Mouse (Mus musculus): Measurements from ENCODE around the gene Cwf19l1. TPM values are rescaled to one million over a fixed set of nuclear protein-coding genes. Genes with fewer than 3 reads are reported as not detected.
"Not testable (repeated sequence)": the region's sequence is repeated elsewhere in the genome, so short reads cannot be mapped to it uniquely, and the experiment has no call there.

Cwf19l1 gene
- polyA plus RNA-seq, 1 experiment from 2014 or later = 13.8 TPM

GRCm38 (mm10) chr19:44144366-44144765 lies 8.7 kb upstream of the Cwf19l1 start:
- H3K4me3 ChIP-seq (ENCODE audit: inconsistent target) = no peak overlapping the region
- H3K79me2 ChIP-seq (ENCODE audit: inconsistent target) = peaks cover 10% of the 10 kb centered on the region; the same call in 1 of the 2 replicates
- WGBS (ENCODE audit: missing documents) = 8% methylated on average over 9 of the region's 9 CpGs
- no peak overlapping the region for H3K27ac ChIP-seq
- peaks cover 35% of the 10 kb centered on the region for H3K36me3 ChIP-seq (ENCODE audit: inconsistent target)

DNA sequence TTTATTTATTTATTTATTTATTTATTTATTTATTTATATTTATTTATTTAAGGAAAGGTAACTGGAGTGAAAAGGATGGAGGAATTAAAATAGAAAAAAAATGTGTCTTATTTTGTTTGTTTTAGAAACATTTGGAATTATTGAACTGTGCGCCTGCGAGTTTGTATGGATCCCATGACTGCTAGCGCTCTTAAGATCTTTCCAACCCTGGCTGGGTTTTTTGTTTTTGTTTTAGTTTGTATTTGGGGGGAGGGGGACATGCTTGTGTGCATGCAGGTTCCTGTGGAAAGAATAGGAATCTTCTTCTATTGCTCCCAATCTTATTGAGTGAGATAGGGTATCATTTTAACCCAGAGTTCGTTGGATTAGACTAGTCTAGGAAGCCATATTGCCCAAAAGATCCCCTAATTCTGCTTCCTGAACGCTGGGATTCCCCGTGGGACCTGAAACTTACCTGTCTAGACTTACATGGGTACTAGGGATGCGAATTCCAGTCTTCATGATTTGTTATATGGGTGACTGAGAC lies 347 bp upstream of the Cwf19l1 start:
- WGBS (ENCODE audit: missing documents) = 54% methylated on average over 7 of the region's 7 CpGs
- peak overlapping the region; percentile 97 for H3K4me3 ChIP-seq (ENCODE audit: inconsistent target)
- peaks cover 20% of the 10 kb centered on the region; the same call in 1 of the 2 replicates for H3K36me3 ChIP-seq (ENCODE audit: inconsistent target)
- peaks cover 36% of the 10 kb centered on the region for H3K79me2 ChIP-seq (ENCODE audit: inconsistent target)
- peak overlapping the region; percentile 75 for H3K27ac ChIP-seq

- Histone ChIP-seq H3K36me3 (ENCODE audit: inconsistent target) (peaks cover 34% of the 10 kb centered on the region), H3K27ac (no peak overlapping the region), H3K4me3 (ENCODE audit: inconsistent target) (no peak overlapping the region), H3K79me2 (ENCODE audit: inconsistent target) (peaks cover 36% of the 10 kb centered on the region)
- WGBS (ENCODE audit: missing documents) = 94% methylated on average over 5 of the region's 5 CpGs
Observed at GRCm38 (mm10) chr19:44132917-44133316, 2.8 kb downstream of the Cwf19l1 start.

GRCm38 (mm10) chr19:44128560-44128959 lies 7.1 kb downstream of the Cwf19l1 start:
- Histone ChIP-seq H3K36me3 (ENCODE audit: inconsistent target) (peaks cover 75% of the 10 kb centered on the region), H3K27ac (no peak overlapping the region)
- WGBS (ENCODE audit: missing documents) = 85% methylated on average over 2 of the region's 2 CpGs

GRCm38 (mm10) chr19:44127729-44128497 lies 7.8 kb downstream of the Cwf19l1 start:
- peaks cover 81% of the 10 kb centered on the region for H3K36me3 ChIP-seq (ENCODE audit: inconsistent target)
- 95% methylated on average over 10 of the region's 10 CpGs for WGBS (ENCODE audit: missing documents)
- no peak overlapping the region for H3K27ac ChIP-seq
- H3K4me3 ChIP-seq (ENCODE audit: inconsistent target) = no peak overlapping the region
- H3K79me2 ChIP-seq (ENCODE audit: inconsistent target) = peaks cover 9% of the 10 kb centered on the region; the same call in 1 of the 2 replicates

More at GRCm38 (mm10) chr19:44128560-44128959, 7.1 kb downstream of the Cwf19l1 start:
- Histone ChIP-seq H3K79me2 (ENCODE audit: inconsistent target) (peaks cover 16% of the 10 kb centered on the region), H3K4me3 (ENCODE audit: inconsistent target) (no peak overlapping the region)

DNA sequence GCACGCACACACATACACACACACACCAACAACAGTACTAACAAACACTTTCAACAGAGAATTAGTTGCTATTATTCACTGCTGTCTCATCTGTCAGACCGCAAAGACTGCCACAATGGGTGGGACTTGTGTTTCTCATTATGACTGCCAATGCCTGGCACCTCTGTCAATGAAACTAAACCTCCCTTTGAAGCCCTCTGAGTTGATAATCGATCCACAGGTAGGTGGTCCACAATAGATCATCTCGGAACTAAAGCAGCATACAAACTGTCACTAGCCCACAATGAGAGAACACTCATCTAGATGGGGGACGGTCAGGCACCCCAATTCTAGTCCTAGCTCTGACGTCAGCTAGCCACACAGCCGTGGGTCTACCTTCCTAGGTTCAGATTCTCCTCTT lies 14.5 kb downstream of the Cwf19l1 start:
- Histone ChIP-seq H3K4me3 (ENCODE audit: inconsistent target) (no peak overlapping the region), H3K27ac (no peak overlapping the region), H3K36me3 (ENCODE audit: inconsistent target) (peaks cover 51% of the 10 kb centered on the region), H3K79me2 (ENCODE audit: inconsistent target) (no peaks in the 10 kb centered on the region)
- WGBS (ENCODE audit: missing documents) = 97% methylated on average over 7 of the region's 7 CpGs

DNA sequence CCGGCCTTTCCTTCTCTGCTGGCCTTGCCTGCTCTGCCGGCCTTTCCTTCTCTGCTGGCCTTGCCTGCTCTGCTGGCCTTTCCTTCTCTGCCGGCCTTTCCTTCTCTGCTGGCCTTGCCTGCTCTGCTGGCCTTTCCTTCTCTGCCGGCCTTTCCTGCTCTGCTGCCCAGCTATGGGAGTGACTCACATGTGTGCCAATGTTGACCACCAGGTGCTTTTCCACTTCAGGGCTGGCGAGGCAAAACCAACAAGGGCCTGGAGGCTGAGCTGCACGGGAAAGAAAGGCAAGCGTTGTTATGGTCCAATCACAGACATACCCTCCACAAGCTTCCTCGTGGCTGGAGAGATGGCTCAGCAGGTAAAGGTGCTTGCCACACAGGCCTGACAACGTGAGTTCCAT lies 15.0 kb downstream of the Cwf19l1 start:
- WGBS (ENCODE audit: missing documents) = 94% methylated on average over 5 of the region's 9 CpGs
- H3K36me3 ChIP-seq (ENCODE audit: inconsistent target) = peaks cover 48% of the 10 kb centered on the region
- not testable (repeated sequence) for H3K79me2 ChIP-seq (ENCODE audit: inconsistent target); H3K27ac ChIP-seq; H3K4me3 ChIP-seq (ENCODE audit: inconsistent target)

- Histone ChIP-seq H3K4me3 (ENCODE audit: inconsistent target) (no peak overlapping the region), H3K27ac (no peak overlapping the region), H3K36me3 (ENCODE audit: inconsistent target) (peaks cover 43% of the 10 kb centered on the region), H3K79me2 (ENCODE audit: inconsistent target) (no peaks in the 10 kb centered on the region)
Observed at GRCm38 (mm10) chr19:44117793-44118192, 17.9 kb downstream of the Cwf19l1 start.

GRCm38 (mm10) chr19:44111706-44112105 lies 24.0 kb downstream of the Cwf19l1 start:
- 78% methylated on average over 7 of the region's 7 CpGs for WGBS (ENCODE audit: missing documents)

GRCm38 (mm10) chr19:44110356-44110755 lies 25.3 kb downstream of the Cwf19l1 start:
- Histone ChIP-seq H3K36me3 (ENCODE audit: inconsistent target) (peaks cover 41% of the 10 kb centered on the region), H3K79me2 (ENCODE audit: inconsistent target) (peaks cover 17% of the 10 kb centered on the region), H3K27ac (no peak overlapping the region), H3K4me3 (ENCODE audit: inconsistent target) (no peak overlapping the region)
- 95% methylated on average over 9 of the region's 9 CpGs for WGBS (ENCODE audit: missing documents)

More at GRCm38 (mm10) chr19:44111706-44112105, 24.0 kb downstream of the Cwf19l1 start:
- Histone ChIP-seq H3K27ac (no peak overlapping the region), H3K36me3 (ENCODE audit: inconsistent target) (peaks cover 41% of the 10 kb centered on the region), H3K4me3 (ENCODE audit: inconsistent target) (no peak overlapping the region), H3K79me2 (ENCODE audit: inconsistent target) (peaks cover 4% of the 10 kb centered on the region)

GRCm38 (mm10) chr19:44108996-44109395 lies 26.7 kb downstream of the Cwf19l1 start:
- Histone ChIP-seq H3K27ac (peak overlapping the region; percentile 16; the same call in 1 of the 2 replicates), H3K79me2 (ENCODE audit: inconsistent target) (peaks cover 31% of the 10 kb centered on the region), H3K36me3 (ENCODE audit: inconsistent target) (peaks cover 29% of the 10 kb centered on the region)

DNA sequence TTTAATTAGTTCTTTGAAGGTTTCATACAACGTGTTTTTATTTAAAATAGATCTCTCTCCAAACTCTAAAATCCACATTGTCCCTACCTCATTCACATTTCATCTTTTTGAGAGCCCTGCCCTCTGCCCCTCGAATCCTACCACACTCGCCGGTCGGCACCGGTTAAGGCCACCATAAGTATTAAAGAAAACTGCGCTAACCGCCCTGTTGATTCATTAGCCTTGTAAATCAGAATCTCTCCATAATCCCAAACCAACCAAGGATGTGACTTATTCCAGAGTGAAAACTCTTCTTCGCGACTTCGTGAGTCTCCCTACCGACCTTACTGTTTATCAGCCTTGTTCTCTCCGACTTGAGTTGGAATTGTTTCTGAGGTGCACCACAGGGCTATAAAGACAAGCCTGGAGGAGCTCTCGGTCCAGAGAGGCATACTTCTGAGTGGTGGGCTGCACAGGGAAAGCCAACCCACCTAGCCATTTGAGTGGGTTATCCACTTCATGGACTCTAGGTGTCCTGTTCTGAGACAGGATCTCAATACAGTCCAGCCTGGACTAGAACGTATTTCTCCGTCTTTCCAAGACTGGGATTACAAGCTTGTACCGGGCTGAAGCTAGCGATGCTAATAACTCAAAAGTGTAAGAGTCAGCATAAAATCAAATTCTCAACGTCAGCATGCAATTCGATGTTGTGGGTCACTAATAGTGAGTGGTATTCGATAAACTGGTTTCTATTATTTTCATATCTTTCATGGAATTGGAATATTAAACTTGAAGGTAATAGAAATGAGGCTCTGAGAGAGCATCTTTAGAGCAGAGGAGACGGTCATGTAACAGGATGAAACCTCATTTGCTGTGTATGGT lies 27.8 kb downstream of the Cwf19l1 start:
- Histone ChIP-seq H3K4me3 (ENCODE audit: inconsistent target) (peak overlapping the region; percentile 47), H3K79me2 (ENCODE audit: inconsistent target) (peaks cover 42% of the 10 kb centered on the region), H3K36me3 (ENCODE audit: inconsistent target) (peaks cover 18% of the 10 kb centered on the region), H3K27ac (peak overlapping the region; percentile 46)
- WGBS (ENCODE audit: missing documents) = 39% methylated on average over 22 of the region's 22 CpGs

More at GRCm38 (mm10) chr19:44108996-44109395, 26.7 kb downstream of the Cwf19l1 start:
- H3K4me3 ChIP-seq (ENCODE audit: inconsistent target) = no peak overlapping the region

GRCm38 (mm10) chr19:44106831-44107660 lies 28.6 kb downstream of the Cwf19l1 start, which contains the start of gene Chuk:
Gene Chuk (minus strand): TSS chr19:44107480.
- Histone ChIP-seq H3K27ac (peak within 1 kb of the TSS; percentile 46), H3K79me2 (ENCODE audit: inconsistent target) (peaks cover 50% of the 10 kb centered on the region), H3K36me3 (ENCODE audit: inconsistent target) (peaks cover 9% of the 10 kb centered on the region; the same call in 1 of the 2 replicates), H3K4me3 (ENCODE audit: inconsistent target) (peak within 1 kb of the TSS; percentile 84)
- under 1% methylated on average over 67 of the region's 67 CpGs for WGBS (ENCODE audit: missing documents)

GRCm38 (mm10) chr19:44104393-44104792 lies 31.3 kb downstream of the Cwf19l1 start:
- peaks cover 19% of the 10 kb centered on the region for H3K36me3 ChIP-seq (ENCODE audit: inconsistent target)
- H3K27ac ChIP-seq = no peak overlapping the region
- no peak overlapping the region for H3K4me3 ChIP-seq (ENCODE audit: inconsistent target)
- 11% methylated on average over 1 of the region's 1 CpGs for WGBS (ENCODE audit: missing documents)
- peaks cover 76% of the 10 kb centered on the region for H3K79me2 ChIP-seq (ENCODE audit: inconsistent target)
